Mouse (Mus musculus): ENCODE measurements around the gene Gm47289. TPM values are rescaled to one million over a fixed set of nuclear protein-coding genes. Genes with fewer than 3 reads are reported as not detected.

Gm47289 gene
- polyA plus RNA-seq, 2 experiments, result not detected

DNA sequence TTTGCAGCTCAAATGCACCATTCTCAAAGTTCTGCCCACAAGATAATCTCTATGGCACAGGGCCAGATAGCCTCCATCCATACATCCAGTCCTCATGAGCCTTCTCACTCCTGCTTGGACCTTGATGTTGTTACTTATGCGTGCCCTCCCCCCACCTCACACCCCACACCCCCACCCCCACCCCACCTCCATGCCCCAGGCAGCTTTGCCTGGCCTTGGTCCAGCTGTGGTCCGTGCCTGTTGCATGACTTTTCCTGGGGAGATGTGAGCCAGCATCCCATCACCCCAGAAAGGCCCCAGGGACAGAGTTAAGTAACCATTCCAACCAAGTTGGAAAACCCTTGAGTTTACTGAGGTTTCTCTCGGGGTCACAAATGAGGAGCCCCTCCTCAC, 38.8 kb upstream of the Gm47289 start:
- no peak overlapping the region for H3K4me3 ChIP-seq (ENCODE audit: insufficient read depth in 1 of 2, low read depth in 2 of 2, low read length in 2 of 2)

DNA sequence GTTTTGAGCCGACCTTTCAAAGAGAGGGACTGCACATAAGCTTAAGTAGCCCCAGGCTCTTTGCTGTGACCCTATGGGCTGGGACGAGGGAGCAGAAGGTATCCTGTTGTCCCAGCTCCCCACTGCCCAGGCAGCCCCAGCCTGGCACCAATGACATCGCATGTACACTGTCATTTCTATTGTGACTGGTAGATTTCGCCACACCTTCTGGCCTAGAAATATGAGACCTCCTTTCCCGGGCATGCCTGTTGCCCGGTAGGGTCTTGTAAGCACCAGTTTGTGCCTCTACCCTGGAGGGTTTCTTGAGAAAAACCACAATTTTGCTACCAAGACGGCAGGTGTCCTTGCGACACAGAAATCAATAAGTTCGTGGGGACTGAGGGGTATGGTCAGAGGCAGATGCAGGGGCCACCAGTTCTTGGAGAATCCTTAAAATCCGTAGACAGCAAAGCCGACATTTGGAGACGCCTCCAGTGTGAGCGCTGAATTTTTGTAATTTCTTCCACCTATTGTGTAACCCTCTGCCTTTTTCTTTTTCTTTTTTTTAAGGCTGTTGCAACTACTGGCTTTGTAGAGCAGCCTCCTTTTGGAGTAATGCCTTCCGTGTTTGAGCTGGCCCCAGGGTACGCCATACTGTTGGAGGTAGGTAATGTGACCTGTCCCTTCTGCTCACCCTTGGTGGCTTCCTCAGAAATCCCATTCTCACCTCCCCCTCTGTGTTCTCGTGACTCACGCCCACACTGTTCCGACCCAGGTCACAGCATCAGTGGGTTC, 36.2 kb upstream of the Gm47289 start:
- Histone ChIP-seq H3K36me3 (replicated peaks; ENCODE audit: control insufficient read depth, insufficient read depth, low read depth) (no peaks in the 10 kb centered on the region), H3K9me3 (ENCODE audit: control insufficient read depth, low read length) (no peaks in the 10 kb centered on the region), H3K4me1 (replicated peaks; ENCODE audit: control insufficient read depth in 2 of 2, insufficient read depth in 2 of 2, low read length in 1 of 2) (no peaks in the 10 kb centered on the region), H3K27ac (no peak overlapping the region), H3K4me3 (ENCODE audit: insufficient read depth in 1 of 2, low read depth in 2 of 2, low read length in 2 of 2) (no peak overlapping the region), H3K9ac (replicated peaks) (no peak overlapping the region), H3K4me2 (ENCODE audit: low read depth) (no peak overlapping the region), H3K27me3 (ENCODE audit: control insufficient read depth, insufficient read depth, low read length) (no peaks in the 10 kb centered on the region)
- WGBS (ENCODE audit: insufficient replicate concordance), result 66% methylated on average over 18 of the region's 18 CpGs
- TF ChIP-seq CTCF (IDR thresholded peaks at IDR 0.05; ENCODE audit: low read depth), result no peak
- no peak for TF ChIP-seq EP300 (IDR thresholded peaks at IDR 0.05; ENCODE audit: low read depth)
- DNase-seq (ENCODE audit: low read depth in 3 of 3, low spot score in 3 of 3) (no peak), ATAC-seq (ENCODE audit: insufficient read depth) (no peak)

More for the DNA sequence above, 38.8 kb upstream of the Gm47289 start:
- 30% methylated on average over 3 of the region's 3 CpGs for WGBS (ENCODE audit: insufficient replicate concordance)
- Histone ChIP-seq H3K9me3 (ENCODE audit: control insufficient read depth, low read length) (no peaks in the 10 kb centered on the region), H3K27ac (no peak overlapping the region), H3K27me3 (ENCODE audit: control insufficient read depth, insufficient read depth, low read length) (no peaks in the 10 kb centered on the region), H3K9ac (replicated peaks) (no peak overlapping the region), H3K4me1 (replicated peaks; ENCODE audit: control insufficient read depth in 2 of 2, insufficient read depth in 2 of 2, low read length in 1 of 2) (no peaks in the 10 kb centered on the region), H3K4me2 (ENCODE audit: low read depth) (no peak overlapping the region), H3K36me3 (replicated peaks; ENCODE audit: control insufficient read depth, insufficient read depth, low read depth) (no peaks in the 10 kb centered on the region)
- ATAC-seq (ENCODE audit: insufficient read depth) (no peak), DNase-seq (ENCODE audit: low read depth in 3 of 3, low spot score in 3 of 3) (no peak)
- TF ChIP-seq CTCF (IDR thresholded peaks at IDR 0.05; ENCODE audit: low read depth) (no peak), EP300 (IDR thresholded peaks at IDR 0.05; ENCODE audit: low read depth) (no peak)

DNA sequence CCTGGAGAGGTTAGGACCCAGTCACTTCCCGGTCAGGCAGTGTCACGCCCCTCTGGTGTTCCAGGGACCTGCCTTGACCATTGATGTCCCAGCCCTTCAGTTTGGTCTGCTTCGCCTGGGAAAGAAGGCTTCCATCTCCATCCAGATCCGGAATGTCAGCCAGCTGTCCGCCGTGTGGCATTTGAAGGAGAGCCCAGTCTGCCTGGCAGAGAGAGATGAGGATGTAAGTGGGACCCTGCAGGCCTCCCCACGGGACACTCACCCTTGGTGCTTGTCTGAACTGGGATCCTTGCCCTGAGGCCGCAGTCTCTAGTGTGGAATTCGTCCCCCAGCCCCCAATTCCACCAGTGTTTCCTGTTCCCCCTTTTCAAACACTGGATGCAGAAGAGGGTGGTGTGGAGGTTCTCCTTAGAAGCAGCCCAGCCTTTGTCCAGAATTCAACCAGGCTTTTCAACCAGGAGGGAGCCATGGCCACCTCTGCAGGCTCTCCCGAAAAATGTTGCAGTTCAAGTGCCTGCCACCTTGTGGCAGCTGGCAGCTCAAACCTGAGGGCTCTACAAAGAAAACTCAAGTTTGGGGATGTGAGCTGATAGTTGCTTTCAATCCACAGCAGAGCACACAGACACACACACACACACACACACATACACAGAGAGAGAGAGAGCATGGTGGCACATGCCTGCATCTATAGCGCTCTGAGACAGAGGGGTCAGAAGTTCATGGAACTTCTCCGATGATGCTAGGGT, 30.4 kb upstream of the Gm47289 start:
- H3K27me3 ChIP-seq (ENCODE audit: control insufficient read depth, insufficient read depth, low read length), result no peaks in the 10 kb centered on the region
- no peaks in the 10 kb centered on the region for H3K36me3 ChIP-seq (replicated peaks; ENCODE audit: control insufficient read depth, insufficient read depth, low read depth)
- no peak overlapping the region for H3K4me2 ChIP-seq (ENCODE audit: low read depth)
- H3K9me3 ChIP-seq (ENCODE audit: control insufficient read depth, low read length), result no peaks in the 10 kb centered on the region
- DNase-seq (ENCODE audit: low read depth in 3 of 3, low spot score in 3 of 3) (no peak), ATAC-seq (ENCODE audit: insufficient read depth) (no peak)
- no peak overlapping the region for H3K4me3 ChIP-seq (ENCODE audit: insufficient read depth in 1 of 2, low read depth in 2 of 2, low read length in 2 of 2)
- no peak for TF ChIP-seq CTCF (IDR thresholded peaks at IDR 0.05; ENCODE audit: low read depth)
- TF ChIP-seq EP300 (IDR thresholded peaks at IDR 0.05; ENCODE audit: low read depth), result no peak
- 64% methylated on average over 12 of the region's 12 CpGs for WGBS (ENCODE audit: insufficient replicate concordance)
- no peak overlapping the region for H3K9ac ChIP-seq (replicated peaks)
- no peak overlapping the region for H3K27ac ChIP-seq
- no peaks in the 10 kb centered on the region for H3K4me1 ChIP-seq (replicated peaks; ENCODE audit: control insufficient read depth in 2 of 2, insufficient read depth in 2 of 2, low read length in 1 of 2)

DNA sequence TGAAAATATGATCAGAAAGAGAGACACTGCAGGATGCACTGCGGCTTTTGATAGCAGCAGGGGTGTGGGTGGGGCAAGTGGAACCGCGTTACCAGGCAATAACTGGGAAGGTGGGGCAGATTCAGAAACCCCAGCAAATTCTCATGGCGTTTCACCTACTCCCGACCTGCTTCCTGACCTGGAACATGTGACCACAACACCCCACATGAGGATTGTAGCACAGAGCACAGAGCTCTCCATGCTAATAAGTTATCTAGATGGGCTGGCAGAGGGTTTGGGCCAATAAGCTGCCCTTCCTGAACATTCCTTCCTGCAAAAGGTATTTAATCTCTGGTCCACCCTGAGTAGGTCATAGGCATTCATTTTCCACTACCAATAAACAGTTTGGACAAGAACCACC, 28.3 kb upstream of the Gm47289 start:
- no peaks in the 10 kb centered on the region for H3K4me1 ChIP-seq (replicated peaks; ENCODE audit: control insufficient read depth in 2 of 2, insufficient read depth in 2 of 2, low read length in 1 of 2)
- no peaks in the 10 kb centered on the region for H3K36me3 ChIP-seq (replicated peaks; ENCODE audit: control insufficient read depth, insufficient read depth, low read depth)
- H3K27me3 ChIP-seq (ENCODE audit: control insufficient read depth, insufficient read depth, low read length), result no peaks in the 10 kb centered on the region
- H3K9ac ChIP-seq (replicated peaks), result no peak overlapping the region
- no peak overlapping the region for H3K27ac ChIP-seq
- WGBS (ENCODE audit: insufficient replicate concordance), result 23% methylated on average over 5 of the region's 5 CpGs
- H3K4me3 ChIP-seq (ENCODE audit: insufficient read depth in 1 of 2, low read depth in 2 of 2, low read length in 2 of 2), result no peak overlapping the region
- TF ChIP-seq CTCF (IDR thresholded peaks at IDR 0.05; ENCODE audit: low read depth), result no peak
- H3K4me2 ChIP-seq (ENCODE audit: low read depth), result no peak overlapping the region
- ATAC-seq (ENCODE audit: insufficient read depth) (no peak), DNase-seq (ENCODE audit: low read depth in 3 of 3, low spot score in 3 of 3) (no peak)
- no peaks in the 10 kb centered on the region for H3K9me3 ChIP-seq (ENCODE audit: control insufficient read depth, low read length)

DNA sequence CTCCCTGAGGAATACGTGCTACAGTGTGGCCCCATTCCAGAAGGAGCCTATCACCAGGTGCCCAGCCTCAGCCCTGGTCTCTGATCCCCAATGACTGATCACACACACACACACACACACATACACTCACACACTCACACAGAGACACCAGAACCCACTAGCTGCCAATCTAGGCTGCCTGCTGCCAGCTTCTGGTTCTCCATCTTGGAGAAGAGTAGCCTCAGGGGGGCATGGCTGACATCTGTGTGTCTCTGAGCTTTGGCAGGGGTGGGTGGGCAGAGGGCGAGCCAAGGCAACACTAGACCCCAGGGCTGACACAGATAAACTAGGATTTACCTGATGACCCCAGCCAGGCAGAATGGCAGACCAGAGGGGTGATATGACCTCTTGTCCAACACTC, 20.1 kb upstream of the Gm47289 start:
- Histone ChIP-seq H3K4me3 (ENCODE audit: insufficient read depth in 1 of 2, low read depth in 2 of 2, low read length in 2 of 2) (no peak overlapping the region), H3K4me1 (replicated peaks; ENCODE audit: control insufficient read depth in 2 of 2, insufficient read depth in 2 of 2, low read length in 1 of 2) (no peaks in the 10 kb centered on the region), H3K4me2 (ENCODE audit: low read depth) (no peak overlapping the region), H3K27me3 (ENCODE audit: control insufficient read depth, insufficient read depth, low read length) (no peaks in the 10 kb centered on the region), H3K27ac (no peak overlapping the region), H3K9ac (replicated peaks) (no peak overlapping the region), H3K36me3 (replicated peaks; ENCODE audit: control insufficient read depth, insufficient read depth, low read depth) (no peaks in the 10 kb centered on the region), H3K9me3 (ENCODE audit: control insufficient read depth, low read length) (no peaks in the 10 kb centered on the region)
- TF ChIP-seq CTCF (IDR thresholded peaks at IDR 0.05; ENCODE audit: low read depth), result no peak
- TF ChIP-seq EP300 (IDR thresholded peaks at IDR 0.05; ENCODE audit: low read depth), result no peak
- ATAC-seq (ENCODE audit: insufficient read depth) (no peak), DNase-seq (ENCODE audit: low read depth in 3 of 3, low spot score in 3 of 3) (no peak)
- 51% methylated on average over 2 of the region's 2 CpGs for WGBS (ENCODE audit: insufficient replicate concordance)

Measured in liver, embryonic 14.5 days (tissue).